Mouse (Mus musculus) hindbrain, embryonic 13.5 days (tissue): ENCODE data around the gene Trip10. TPM values are rescaled to one million over a fixed set of nuclear protein-coding genes. Genes with fewer than 3 reads are reported as not detected.

Source experiments
- ATAC-seq: fragments of 200-750 bp; cut with Nextera tagmentation; 2 replicates; pipeline ENCODE4 v1.8.0; 2017; ENCODE audit warnings: moderate TSS enrichment; ENCODE audit not compliant: low FRiP score
- H3K27ac ChIP-seq: fragments of 300-500 bp; sonication (generic); 2 replicates; pipeline ENCODE4 v1.5.1; 2015; ENCODE audit warnings: inconsistent platforms, mild to moderate bottlenecking, moderate library complexity
- H3K27me3 ChIP-seq: fragments of 300-500 bp; sonication (generic); 2 replicates; pipeline ENCODE4 v1.6.1; 2015; ENCODE audit warnings: mild to moderate bottlenecking, inconsistent platforms
- H3K36me3 ChIP-seq: fragments of 300-500 bp; sonication (generic); 2 replicates; pipeline ENCODE4 v1.6.1; 2015; ENCODE audit warnings: mild to moderate bottlenecking, inconsistent platforms
- H3K4me1 ChIP-seq: fragments of 300-500 bp; sonication (generic); replicated peaks from 2 replicates; pipeline ENCODE4 v1.6.1; 2015; ENCODE audit warnings: inconsistent platforms
- H3K4me2 ChIP-seq: fragments of 300-500 bp; sonication (generic); 2 replicates; pipeline ENCODE4 v1.6.1; 2015; ENCODE audit warnings: inconsistent platforms, mild to moderate bottlenecking, moderate library complexity
- H3K4me3 ChIP-seq: fragments of 300-500 bp; sonication (generic); 2 replicates; pipeline ENCODE4 v1.5.1; 2015; ENCODE audit warnings: mild to moderate bottlenecking, inconsistent platforms
- H3K9ac ChIP-seq: fragments of 300-500 bp; sonication (generic); 2 replicates; pipeline ENCODE4 v1.6.1; 2015; ENCODE audit warnings: mild to moderate bottlenecking, inconsistent platforms
- H3K9me3 ChIP-seq: fragments of 300-500 bp; sonication (generic); 2 replicates; pipeline ENCODE4 v1.6.1; 2016; ENCODE audit warnings: inconsistent platforms
- WGBS: fragments of 180-500 bp; shearing (Covaris S2); methylation state at CpG from one replicate; pipeline ENCODE4 v1.1.7; 2015; 5-methylcytosine and 5-hydroxymethylcytosine counted together
- polyA plus RNA-seq: library from polyadenylated mRNA; unstranded; fragments of >200 nt; fragmentation: Nextera tagmentation; extraction: Ambion mirVana; gene quantifications from 2 replicates; pipeline ENCODE4 v1.2.1, GENCODE M21; 2015

The Trip10 gene
- polyA plus RNA-seq, 1 experiment from 2014 or later, result 14.6 TPM

DNA sequence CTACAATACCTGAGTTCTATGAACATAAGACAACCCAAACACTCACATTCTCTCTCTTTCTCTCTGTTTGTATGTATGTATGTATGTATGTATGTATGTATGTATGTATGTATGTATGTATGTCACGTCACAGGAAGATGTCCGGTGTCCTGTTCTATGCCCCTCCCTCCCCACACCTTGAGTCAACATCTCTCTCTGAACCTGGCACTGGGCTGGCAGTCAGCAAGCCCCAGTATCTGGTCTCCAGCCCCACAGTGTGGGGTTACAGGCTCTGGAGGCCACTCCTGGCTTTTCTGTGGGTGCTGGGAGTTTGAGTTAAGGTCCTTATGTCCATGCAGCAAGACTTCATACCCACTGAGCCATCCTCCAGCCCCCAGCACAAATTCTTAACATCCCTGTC is 21.8 kb upstream of the Trip10 start:
- Histone ChIP-seq H3K27me3 (peaks cover 12% of the 10 kb centered on the region; the same call in 1 of the 2 replicates), H3K4me2 (no peak overlapping the region), H3K9me3 (no peaks in the 10 kb centered on the region), H3K9ac (no peak overlapping the region), H3K27ac (no peak overlapping the region), H3K4me1 (no peaks in the 10 kb centered on the region), H3K4me3 (no peak overlapping the region), H3K36me3 (no peaks in the 10 kb centered on the region)
- WGBS, result 70% methylated on average over 2 of the region's 2 CpGs
- ATAC-seq, result no peak

DNA sequence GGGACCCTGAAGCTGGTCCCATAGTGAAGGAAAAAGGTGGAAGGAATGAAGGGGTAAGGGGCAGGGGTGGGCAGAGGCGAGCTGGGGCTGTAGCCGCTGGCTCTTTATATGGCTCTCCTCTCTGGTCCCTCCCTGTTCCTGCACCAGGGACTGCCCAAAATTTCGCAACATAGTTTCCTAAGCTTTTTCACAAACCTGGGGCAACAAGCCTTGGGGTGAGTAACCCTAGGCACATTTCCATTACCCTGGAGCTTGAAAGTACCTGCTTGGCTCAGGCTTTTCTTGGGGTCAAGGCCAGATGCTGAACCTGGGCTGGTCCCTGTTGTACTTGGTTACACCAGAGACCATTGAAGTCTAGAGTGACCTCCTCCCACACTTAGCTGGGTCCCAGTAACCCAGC is 21.2 kb upstream of the Trip10 start, which contains the start of gene C3:
C3 (minus strand) TSS at position 123 of the 400 bp plus-strand sequence.
- no peak within 1 kb of the TSS for H3K9ac ChIP-seq
- H3K4me3 ChIP-seq, result no peak within 1 kb of the TSS
- no peak within 1 kb of the TSS for H3K4me2 ChIP-seq
- H3K9me3 ChIP-seq, result no peaks in the 10 kb centered on the region
- no peaks in the 10 kb centered on the region for H3K36me3 ChIP-seq
- no peak for ATAC-seq
- H3K27ac ChIP-seq, result no peak within 1 kb of the TSS
- 85% methylated on average over 3 of the region's 3 CpGs for WGBS
- H3K4me1 ChIP-seq, result 0 out of 2 replicates have a peak, but pooled peaks cover under 1% of the 10 kb centered on the region
- peaks cover 12% of the 10 kb centered on the region; the same call in 1 of the 2 replicates for H3K27me3 ChIP-seq

DNA sequence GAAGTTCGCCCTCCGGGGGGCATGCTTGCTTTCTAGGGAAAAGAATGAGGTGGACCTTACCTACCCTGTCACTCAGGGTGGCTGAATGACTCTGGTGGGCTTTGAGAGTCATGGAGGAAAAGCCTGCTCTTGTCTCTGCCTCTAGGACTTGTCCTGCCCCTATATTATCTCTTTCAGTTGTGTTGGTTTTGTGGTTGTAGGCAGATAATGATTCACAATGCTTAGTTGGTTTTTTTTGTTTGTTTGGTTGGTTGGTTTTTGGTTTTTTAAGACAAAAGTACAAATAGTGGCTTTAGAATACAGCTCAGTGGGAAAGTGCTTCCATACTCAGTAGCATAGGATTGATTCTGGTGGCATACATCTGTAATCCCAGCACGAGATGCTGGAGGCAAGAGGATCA is 20.4 kb upstream of the Trip10 start:
- 91% methylated on average over 3 of the region's 3 CpGs for WGBS
- ATAC-seq, result no peak
- H3K4me2 ChIP-seq, result no peak overlapping the region
- 0 out of 2 replicates have a peak, but pooled peaks cover 4% of the 10 kb centered on the region for H3K4me1 ChIP-seq
- no peak overlapping the region for H3K9ac ChIP-seq
- 0 out of 2 replicates have a peak, but pooled peaks cover 10% of the 10 kb centered on the region for H3K27me3 ChIP-seq
- H3K4me3 ChIP-seq, result no peak overlapping the region
- no peaks in the 10 kb centered on the region for H3K9me3 ChIP-seq
- H3K36me3 ChIP-seq, result no peaks in the 10 kb centered on the region
- H3K27ac ChIP-seq, result no peak overlapping the region

DNA sequence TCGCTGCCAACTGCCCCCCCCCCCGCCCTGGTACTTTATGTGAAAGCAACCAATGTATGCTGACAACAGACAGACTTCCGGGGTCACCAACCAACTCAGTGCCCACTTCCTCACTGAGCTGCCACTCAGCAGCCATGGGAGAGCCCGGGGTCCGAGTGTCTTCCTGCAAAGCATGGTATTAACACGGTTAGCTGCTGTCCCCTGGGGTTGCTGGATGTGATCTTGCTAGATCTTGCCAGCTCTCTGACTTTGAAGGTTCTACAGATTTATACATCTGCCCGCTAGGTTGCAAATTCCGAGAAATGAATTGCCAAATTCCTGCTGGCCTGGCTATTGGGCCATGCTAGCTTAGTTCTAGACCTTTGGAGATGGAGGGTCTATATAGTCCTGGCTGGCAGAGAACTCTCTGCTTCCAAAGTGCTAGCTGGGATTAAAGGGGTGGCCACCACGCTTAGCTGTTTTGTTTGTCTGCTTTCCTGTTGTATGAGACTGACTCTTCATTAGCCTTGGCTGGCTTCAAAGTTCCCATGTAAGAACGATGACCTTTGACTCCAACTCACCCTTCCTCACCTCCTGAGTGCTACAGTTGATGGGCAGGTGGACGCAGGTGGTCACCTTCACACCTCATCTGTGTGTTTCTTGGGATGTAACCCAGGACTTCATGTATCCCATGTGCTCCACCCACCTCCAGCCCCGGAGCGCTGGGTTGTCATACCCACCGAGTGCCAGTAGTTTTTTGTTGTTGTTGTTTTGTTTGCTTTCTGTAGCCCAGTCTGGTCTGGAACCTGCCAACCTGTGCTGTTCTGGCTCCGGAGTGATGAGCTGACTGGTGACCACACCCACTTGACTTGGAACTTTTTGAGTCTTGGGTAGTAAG is 19.2 kb upstream of the Trip10 start:
- no peak overlapping the region for H3K4me2 ChIP-seq
- H3K4me3 ChIP-seq, result no peak overlapping the region
- WGBS, result 79% methylated on average over 15 of the region's 15 CpGs
- ATAC-seq, result no peak
- 0 out of 2 replicates have a peak, but pooled peaks cover 5% of the 10 kb centered on the region for H3K27me3 ChIP-seq
- H3K36me3 ChIP-seq, result peaks cover 10% of the 10 kb centered on the region
- 0 out of 2 replicates have a peak, but pooled peaks cover 4% of the 10 kb centered on the region for H3K4me1 ChIP-seq
- no peak overlapping the region for H3K9ac ChIP-seq
- H3K27ac ChIP-seq, result no peak overlapping the region
- H3K9me3 ChIP-seq, result no peaks in the 10 kb centered on the region

DNA sequence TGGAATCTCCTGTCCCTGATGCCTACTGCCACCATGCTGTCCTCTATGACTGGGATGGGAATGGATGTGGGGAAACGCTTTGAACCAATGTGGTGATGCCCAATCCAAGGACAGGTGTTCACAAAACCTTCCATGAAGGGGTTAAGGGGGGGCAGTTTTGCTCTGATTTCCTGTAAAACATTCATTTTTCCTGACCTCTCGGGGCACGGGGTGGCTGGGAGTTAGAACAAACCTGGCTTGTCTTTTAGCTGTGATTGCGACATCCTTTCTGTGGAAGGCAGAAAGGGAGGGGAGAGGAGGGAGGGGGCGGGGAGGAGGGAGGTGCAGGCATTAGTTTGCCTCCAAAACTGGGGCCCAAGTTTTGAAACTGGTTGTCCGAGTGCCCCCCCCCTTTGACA is 18.5 kb upstream of the Trip10 start:
- H3K4me1 ChIP-seq, result 0 out of 2 replicates have a peak, but pooled peaks cover 4% of the 10 kb centered on the region
- no peak overlapping the region for H3K4me2 ChIP-seq
- peaks cover 14% of the 10 kb centered on the region for H3K36me3 ChIP-seq
- H3K27me3 ChIP-seq, result 0 out of 2 replicates have a peak, but pooled peaks cover 3% of the 10 kb centered on the region
- no peak overlapping the region for H3K27ac ChIP-seq
- ATAC-seq, result no peak
- H3K4me3 ChIP-seq, result no peak overlapping the region
- 78% methylated on average over 5 of the region's 6 CpGs for WGBS
- H3K9ac ChIP-seq, result no peak overlapping the region
- no peaks in the 10 kb centered on the region for H3K9me3 ChIP-seq

DNA sequence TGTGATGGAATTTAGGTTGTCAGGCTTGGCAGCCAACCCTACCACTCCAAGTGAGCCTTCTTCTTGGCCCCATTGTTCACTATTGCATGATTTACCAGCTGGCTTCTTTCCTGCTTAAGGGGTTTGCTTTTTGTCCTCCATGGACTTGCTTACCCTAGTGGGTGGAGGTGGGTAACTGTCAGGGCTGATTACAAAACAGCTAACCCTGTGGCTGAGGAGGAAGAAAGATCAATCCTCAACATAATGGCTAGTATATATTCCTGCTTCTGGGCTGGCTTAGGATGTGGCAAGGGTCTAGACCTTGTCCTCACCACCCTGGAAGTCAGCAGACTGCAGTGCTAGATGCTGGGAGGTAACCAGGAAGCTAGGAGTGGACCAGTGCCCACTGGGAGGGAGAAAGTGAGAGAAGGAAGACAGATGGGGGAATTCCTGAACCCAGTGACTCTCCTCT is 17.9 kb upstream of the Trip10 start:
- H3K9me3 ChIP-seq, result no peaks in the 10 kb centered on the region
- no peak overlapping the region for H3K4me3 ChIP-seq
- no peak overlapping the region for H3K4me2 ChIP-seq
- no peak overlapping the region for H3K9ac ChIP-seq
- H3K27me3 ChIP-seq, result no peaks in the 10 kb centered on the region
- 0 out of 2 replicates have a peak, but pooled peaks cover 4% of the 10 kb centered on the region for H3K4me1 ChIP-seq
- no peak overlapping the region for H3K27ac ChIP-seq
- ATAC-seq, result no peak
- peaks cover 20% of the 10 kb centered on the region for H3K36me3 ChIP-seq

DNA sequence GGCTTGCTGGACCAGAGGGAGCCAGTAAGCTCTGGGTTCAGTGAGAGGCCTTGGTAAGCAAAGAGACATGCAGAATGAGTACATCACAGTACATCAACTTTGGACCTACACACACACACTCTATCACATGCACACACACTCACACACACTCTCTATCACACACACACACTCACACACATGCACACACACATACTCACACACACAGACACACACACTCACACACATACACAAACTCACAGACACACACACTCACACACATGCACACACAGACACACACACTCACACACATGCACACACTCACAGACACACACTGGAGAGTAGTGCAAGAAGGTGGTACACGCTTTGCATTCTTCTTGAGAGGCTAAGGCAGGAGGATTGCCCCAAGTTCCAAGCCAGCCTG is 17.1 kb upstream of the Trip10 start:
- Histone ChIP-seq H3K4me1 (0 out of 2 replicates have a peak, but pooled peaks cover 4% of the 10 kb centered on the region), H3K27me3 (no peaks in the 10 kb centered on the region), H3K9me3 (no peaks in the 10 kb centered on the region), H3K9ac (no peak overlapping the region), H3K27ac (no peak overlapping the region), H3K4me2 (no peak overlapping the region), H3K36me3 (peaks cover 29% of the 10 kb centered on the region), H3K4me3 (no peak overlapping the region)
- 80% methylated on average over 1 of the region's 1 CpGs for WGBS
- no peak for ATAC-seq

DNA sequence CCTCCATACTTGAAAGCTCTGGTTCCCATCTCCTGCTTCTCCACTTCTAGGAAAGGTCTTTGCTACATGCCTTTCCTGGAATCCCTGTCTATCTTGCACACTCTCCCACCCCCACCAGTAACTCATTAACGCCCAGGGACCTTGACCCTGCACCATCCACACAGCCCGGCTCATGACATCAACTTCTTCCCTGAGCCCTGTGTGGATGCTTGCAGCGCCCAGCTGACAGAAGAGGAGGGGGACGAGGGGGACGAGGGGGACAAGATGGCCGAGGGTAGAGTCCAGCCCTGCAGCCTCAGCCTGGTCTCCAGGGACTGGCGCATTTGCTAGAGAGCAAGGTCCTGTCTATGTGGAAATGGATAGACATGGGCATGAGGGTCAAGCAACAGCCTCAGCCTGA is 16.2 kb upstream of the Trip10 start:
- ATAC-seq, result no peak
- Histone ChIP-seq H3K9me3 (no peaks in the 10 kb centered on the region), H3K4me2 (no peak overlapping the region), H3K36me3 (peaks cover 36% of the 10 kb centered on the region), H3K27ac (no peak overlapping the region), H3K27me3 (no peaks in the 10 kb centered on the region), H3K9ac (no peak overlapping the region), H3K4me1 (0 out of 2 replicates have a peak, but pooled peaks cover 4% of the 10 kb centered on the region), H3K4me3 (no peak overlapping the region)
- WGBS, result 51% methylated on average over 7 of the region's 7 CpGs

DNA sequence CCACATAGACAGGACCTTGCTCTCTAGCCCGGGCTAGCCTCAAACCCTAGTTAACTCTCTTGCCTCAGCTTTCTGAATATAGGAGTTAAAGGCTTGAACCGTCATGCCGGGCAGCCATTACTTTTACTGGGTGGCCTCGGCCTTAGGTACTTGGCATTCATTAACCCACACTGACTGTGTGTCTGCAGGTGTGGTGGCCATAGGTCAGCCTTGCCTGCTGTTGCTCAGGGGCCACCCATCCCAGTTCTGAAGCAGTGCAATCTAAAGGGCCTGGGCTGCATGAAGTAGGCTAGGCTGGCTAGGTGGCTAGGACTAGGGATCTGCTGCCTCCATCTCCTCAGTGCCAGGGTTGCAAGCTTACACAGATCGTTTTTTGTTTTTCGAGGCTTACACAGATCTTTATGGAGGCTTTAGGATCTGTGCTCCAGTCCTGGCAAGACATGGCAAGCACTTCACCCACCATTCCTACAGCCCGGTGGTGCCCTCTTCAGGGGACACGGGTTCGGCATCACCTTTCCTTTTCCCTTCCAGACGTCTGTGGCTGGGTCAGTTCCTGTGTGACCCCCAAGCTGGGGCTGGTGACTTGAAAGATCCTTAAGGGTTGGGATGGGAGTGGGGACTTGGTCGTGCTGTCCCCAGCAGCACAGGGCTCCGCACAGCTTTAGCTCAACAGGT is 14.9 kb upstream of the Trip10 start:
- Histone ChIP-seq H3K36me3 (peaks cover 40% of the 10 kb centered on the region), H3K9ac (no peak overlapping the region), H3K4me1 (0 out of 2 replicates have a peak, but pooled peaks cover 4% of the 10 kb centered on the region), H3K4me2 (no peak overlapping the region), H3K27me3 (no peaks in the 10 kb centered on the region), H3K27ac (no peak overlapping the region), H3K4me3 (no peak overlapping the region), H3K9me3 (no peaks in the 10 kb centered on the region)
- no peak for ATAC-seq
- 86% methylated on average over 12 of the region's 12 CpGs for WGBS

DNA sequence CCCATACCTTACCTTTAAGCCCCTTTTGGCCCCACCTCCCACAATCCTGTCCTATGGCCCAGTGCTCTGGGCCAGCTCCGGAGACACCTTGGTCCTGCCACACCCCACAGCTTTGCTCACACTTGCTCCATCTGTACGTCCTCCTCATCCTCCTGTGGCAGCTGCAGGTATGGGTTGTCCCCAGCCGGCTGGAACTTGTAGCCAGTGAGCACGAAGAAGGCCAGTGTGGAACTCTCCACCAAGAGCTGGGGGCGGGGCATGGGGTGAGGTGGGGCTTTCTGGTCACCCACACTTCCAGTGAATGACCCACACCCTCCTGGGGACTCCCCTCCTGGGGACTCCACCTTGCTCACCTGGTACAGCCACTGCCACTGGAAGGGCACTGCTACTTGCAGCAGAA is 13.5 kb upstream of the Trip10 start:
- H3K9ac ChIP-seq, result no peak overlapping the region
- H3K4me3 ChIP-seq, result no peak overlapping the region
- no peaks in the 10 kb centered on the region for H3K9me3 ChIP-seq
- no peaks in the 10 kb centered on the region for H3K27me3 ChIP-seq
- WGBS, result 93% methylated on average over 5 of the region's 5 CpGs
- 0 out of 2 replicates have a peak, but pooled peaks cover 4% of the 10 kb centered on the region for H3K4me1 ChIP-seq
- H3K4me2 ChIP-seq, result no peak overlapping the region
- ATAC-seq, result no peak
- no peak overlapping the region for H3K27ac ChIP-seq
- H3K36me3 ChIP-seq, result peaks cover 40% of the 10 kb centered on the region

DNA sequence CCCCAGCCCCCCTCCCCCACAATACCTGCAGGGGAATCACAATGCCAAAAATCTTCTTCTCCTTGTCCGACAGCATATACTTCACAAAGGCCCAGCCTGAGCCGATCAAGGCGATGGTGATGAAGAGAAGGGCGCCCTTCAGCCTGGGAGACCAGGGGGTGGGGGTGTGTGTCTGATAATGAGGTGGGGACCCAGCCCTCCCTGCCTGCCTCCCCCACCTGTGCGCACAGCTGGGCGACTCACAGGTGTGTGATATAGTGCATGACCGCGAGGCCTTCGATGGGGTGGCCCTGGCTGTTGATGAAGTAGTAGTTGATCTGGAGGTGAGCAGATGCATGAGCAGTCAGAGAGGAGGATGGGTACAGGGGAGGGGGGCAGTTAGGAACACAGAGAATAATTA is 12.1 kb upstream of the Trip10 start:
- Histone ChIP-seq H3K36me3 (peaks cover 51% of the 10 kb centered on the region), H3K9ac (no peak overlapping the region), H3K4me2 (no peak overlapping the region), H3K9me3 (no peaks in the 10 kb centered on the region), H3K27ac (no peak overlapping the region), H3K4me1 (0 out of 2 replicates have a peak, but pooled peaks cover 4% of the 10 kb centered on the region), H3K27me3 (no peaks in the 10 kb centered on the region), H3K4me3 (no peak overlapping the region)
- ATAC-seq, result no peak
- WGBS, result 94% methylated on average over 9 of the region's 9 CpGs

DNA sequence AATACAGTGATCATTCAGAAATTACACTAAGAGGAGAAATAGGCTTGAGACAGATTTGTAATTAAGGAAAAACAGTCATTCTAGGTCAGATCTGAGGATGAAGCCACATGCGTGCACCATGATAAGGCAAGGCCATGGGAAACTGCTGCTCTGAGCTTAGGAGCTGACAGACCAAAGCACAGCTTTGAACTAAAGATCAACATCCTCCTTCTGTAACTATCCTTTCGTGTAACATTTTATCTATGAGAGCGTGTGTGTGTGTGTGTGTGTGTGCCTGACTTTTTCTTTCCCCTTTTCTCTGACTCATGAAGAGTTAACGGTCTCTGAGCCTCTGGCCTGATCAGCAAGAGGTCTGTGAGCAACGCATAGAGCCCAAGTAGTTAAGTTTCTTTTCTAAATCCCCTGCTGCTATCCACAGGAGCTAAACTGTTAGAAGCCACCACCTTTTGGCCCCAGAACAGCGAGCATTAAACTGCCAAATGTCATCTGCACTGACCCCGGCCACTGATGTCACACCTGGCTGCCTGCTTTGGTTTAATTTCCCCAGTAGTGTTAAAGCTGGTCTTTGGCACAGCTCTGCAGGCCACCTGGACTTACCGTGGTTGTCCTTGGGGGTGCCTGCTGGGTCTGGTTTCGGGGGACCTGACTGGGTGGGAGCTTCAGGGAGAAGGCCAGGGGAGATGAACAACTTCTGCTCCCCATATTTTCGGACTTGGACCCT is 5.4 kb upstream of the Trip10 start:
- H3K4me2 ChIP-seq, result no peak overlapping the region
- ATAC-seq, result no peak
- H3K4me1 ChIP-seq, result peaks cover 21% of the 10 kb centered on the region
- H3K9me3 ChIP-seq, result no peaks in the 10 kb centered on the region
- WGBS, result 82% methylated on average over 10 of the region's 10 CpGs
- peaks cover 26% of the 10 kb centered on the region for H3K36me3 ChIP-seq
- H3K4me3 ChIP-seq, result no peak overlapping the region
- no peak overlapping the region for H3K27ac ChIP-seq
- H3K27me3 ChIP-seq, result no peaks in the 10 kb centered on the region
- H3K9ac ChIP-seq, result no peak overlapping the region
